Mouse (Mus musculus) megakaryocyte, embryonic 14.5 days (primary cell): ENCODE data around the gene Uqcrq.

Experiments
- FLI1 ChIP-seq: IDR thresholded peaks from 2 replicates; pipeline ENCODE4 v1.6.1; 2012; ENCODE audit warnings: low read length, inconsistent platforms, mixed read lengths
- GATA1 ChIP-seq: IDR thresholded peaks from 3 replicates; pipeline ENCODE4 v1.6.1; 2012; ENCODE audit warnings: mixed read lengths, low read length, inconsistent platforms, borderline replicate concordance

GRCm38 (mm10) chr11:53430670-53431346 lies at the start of gene Uqcrq, which contains the start of gene Gdf9:
- TF ChIP-seq FLI1 (0 out of 2 replicates have a peak, but pooled peaks have one; percentile 32), GATA1 (no peak)
